Mouse (Mus musculus) neutrophil, adult 5-6 weeks (primary cell): ENCODE results near the gene Gcnt2. TPM values are rescaled to one million over a fixed set of nuclear protein-coding genes. Genes with fewer than 3 reads are reported as not detected.
A peak's percentile ranks its signal among the peaks of the same experiment; 100 is the strongest.
"Not testable (repeated sequence)": the region's sequence is repeated elsewhere in the genome, so short reads cannot be mapped to it uniquely, and the experiment has no call there.

Experiments
- ATAC-seq: fragments of 151-379, 151-347 bp; 2 replicates; pipeline ENCODE4 v1.8.0; 2017; ENCODE audit warnings: mild to moderate bottlenecking, moderate TSS enrichment; ENCODE audit not compliant: insufficient number of reproducible peaks, poor library complexity, low FRiP score, severe bottlenecking; ENCODE audit errors: extremely low read depth
- total RNA-seq: library from RNA; stranded (forward); fragments of 200-1000 nt; gene quantifications from 2 replicates; pipeline ENCODE4 v1.2.3, GENCODE M21; 2017

The Gcnt2 gene
- total RNA-seq, 1 experiment from 2014 or later: 353 TPM

GRCm38 (mm10) chr13:40969761-40970390 is 110.3 kb downstream of the Gcnt2 start:
- ATAC-seq: no peak

- peak; percentile 71 for ATAC-seq
Measured at GRCm38 (mm10) chr13:40971261-40971660, 111.7 kb downstream of the Gcnt2 start.

GRCm38 (mm10) chr13:40971831-40972230 is 112.3 kb downstream of the Gcnt2 start:
- no peak for ATAC-seq

- ATAC-seq: no peak
Measured at GRCm38 (mm10) chr13:40972976-40973375, 113.4 kb downstream of the Gcnt2 start.

- ATAC-seq: peak; percentile 83
Measured at GRCm38 (mm10) chr13:40977609-40978008, 118.1 kb downstream of the Gcnt2 start.

GRCm38 (mm10) chr13:40978652-40979051 is 119.1 kb downstream of the Gcnt2 start:
- no peak for ATAC-seq

- ATAC-seq: no peak
Measured at GRCm38 (mm10) chr13:40979321-40979720, 119.8 kb downstream of the Gcnt2 start.

GRCm38 (mm10) chr13:40982759-40983158 is 123.2 kb downstream of the Gcnt2 start:
- ATAC-seq: no peak

- no peak for ATAC-seq
Measured at GRCm38 (mm10) chr13:40986081-40986480, 126.5 kb downstream of the Gcnt2 start.

GRCm38 (mm10) chr13:40987608-40988303 is 128.2 kb downstream of the Gcnt2 start:
- ATAC-seq: not testable (repeated sequence)

- no peak for ATAC-seq
Measured at GRCm38 (mm10) chr13:40988418-40988817, 128.9 kb downstream of the Gcnt2 start.

GRCm38 (mm10) chr13:40994487-40995263 is 135.1 kb downstream of the Gcnt2 start:
- no peak for ATAC-seq

- ATAC-seq: not testable (repeated sequence)
Measured at GRCm38 (mm10) chr13:40998537-40998936, 139.0 kb downstream of the Gcnt2 start.

- ATAC-seq: no peak
Measured at GRCm38 (mm10) chr13:41000140-41000925, 140.8 kb downstream of the Gcnt2 start.

- peak; percentile 92 for ATAC-seq
Measured at GRCm38 (mm10) chr13:41000926-41001639, 141.5 kb downstream of the Gcnt2 start, which contains the start of gene Pak1ip1. Gene Pak1ip1 (plus strand): TSS chr13:41001023.

- ATAC-seq: no peak
Measured at GRCm38 (mm10) chr13:41002001-41002400, 142.4 kb downstream of the Gcnt2 start.

GRCm38 (mm10) chr13:41006244-41006643 is 146.7 kb downstream of the Gcnt2 start:
- ATAC-seq: no peak

GRCm38 (mm10) chr13:41008271-41008670 is 148.7 kb downstream of the Gcnt2 start:
- ATAC-seq: no peak
